ENCODE assay signal across 9 mouse cellular contexts in genomic region chr12:80150624-80151023, GRCm38 (mm10). TPM values are rescaled to one million over a fixed set of nuclear protein-coding genes. Genes with fewer than 3 reads are reported as not detected.
DNase-seq lines count a peak whose midpoint lies in the region; ATAC-seq and TF ChIP-seq lines count a peak whose summit lies in the region.
"Had no signal": no experiment of that assay in that cellular context is flagged by ENCODE, and none has a peak within 500 bp of the region (broad histone marks: within the 10 kb centered on the region; RNA-seq: fewer than 3 reads in every experiment).

No protein-coding gene starts in this region.

- no peaks in the 10 kb centered on the region for H3K27me3 ChIP-seq in hindbrain, embryonic 10.5 days (ENCODE audit: insufficient read depth, poor library complexity, severe bottlenecking)
- H3K27me3 ChIP-seq in hindbrain, embryonic 14.5 days (ENCODE audit: control insufficient read depth, insufficient read depth, low read length) = no peaks in the 10 kb centered on the region
- no peaks in the 10 kb centered on the region for H3K27me3 ChIP-seq in intestine, postnatal 0 days (replicated peaks; ENCODE audit: control insufficient read depth, insufficient read depth, low read length)

- TF ChIP-seq CTCF in intestine, postnatal 0 days (IDR thresholded peaks at IDR 0.05; ENCODE audit: low read depth) = no peak

- H3K9ac ChIP-seq in hindbrain, embryonic 14.5 days = no peak overlapping the region
- no peak overlapping the region for H3K9ac ChIP-seq in intestine, postnatal 0 days (ENCODE audit: low read depth, low read length)

- H3K36me3 ChIP-seq in hindbrain, embryonic 10.5 days = no peaks in the 10 kb centered on the region
- H3K36me3 ChIP-seq in hindbrain, embryonic 14.5 days (replicated peaks; ENCODE audit: control insufficient read depth, insufficient read depth) = no peaks in the 10 kb centered on the region
- H3K36me3 ChIP-seq in intestine, postnatal 0 days (ENCODE audit: control insufficient read depth, insufficient read depth) = no peaks in the 10 kb centered on the region

- 26% methylated on average over 8 of the region's 8 CpGs for WGBS in hindbrain, embryonic 10.5 days
- WGBS in hindbrain, embryonic 14.5 days = 23% methylated on average over 8 of the region's 8 CpGs
- WGBS in intestine, postnatal 0 days = 32% methylated on average over 8 of the region's 8 CpGs

- H3K9me3 ChIP-seq in hindbrain, embryonic 10.5 days = peaks cover 3% of the 10 kb centered on the region
- H3K9me3 ChIP-seq in hindbrain, embryonic 14.5 days (ENCODE audit: control insufficient read depth, low read length) = no peaks in the 10 kb centered on the region
- no peaks in the 10 kb centered on the region for H3K9me3 ChIP-seq in intestine, postnatal 0 days (ENCODE audit: control insufficient read depth)

- H3K27ac ChIP-seq in hindbrain, embryonic 10.5 days = 0 out of 2 replicates have a peak overlapping the region, but pooled peaks have one; percentile 14
- no peak overlapping the region for H3K27ac ChIP-seq in hindbrain, embryonic 14.5 days
- H3K27ac ChIP-seq in intestine, postnatal 0 days (ENCODE audit: low read depth, low read length) = no peak overlapping the region
- H3K27ac ChIP-seq: macrophage had no signal

- no peak for ATAC-seq in hindbrain, embryonic 14.5 days (ENCODE audit: low FRiP score)
- no peak for ATAC-seq in intestine, postnatal 0 days

- no peak overlapping the region for H3K4me2 ChIP-seq in hindbrain, embryonic 14.5 days (replicated peaks)
- 0 out of 2 replicates have a peak overlapping the region, but pooled peaks have one; percentile 27 for H3K4me2 ChIP-seq in intestine, postnatal 0 days (replicated peaks; ENCODE audit: low read depth)

- peaks cover 23% of the 10 kb centered on the region for H3K4me1 ChIP-seq in hindbrain, embryonic 10.5 days (replicated peaks)
- no peaks in the 10 kb centered on the region for H3K4me1 ChIP-seq in hindbrain, embryonic 14.5 days (replicated peaks; ENCODE audit: control insufficient read depth, insufficient read depth, low read length)
- no peaks in the 10 kb centered on the region; the same call in 1 of the 2 replicates for H3K4me1 ChIP-seq in intestine, postnatal 0 days (replicated peaks; ENCODE audit: control insufficient read depth, insufficient read depth, low read length)

- no peak overlapping the region for H3K4me3 ChIP-seq in hindbrain, embryonic 10.5 days
- H3K4me3 ChIP-seq in hindbrain, embryonic 14.5 days (replicated peaks; ENCODE audit: low read length) = no peak overlapping the region
- no peak overlapping the region for H3K4me3 ChIP-seq in intestine, postnatal 0 days (ENCODE audit: low read depth, low read length)

- DNase-seq in hindbrain, embryonic 10.5 days (ENCODE audit: low spot score) = peak; percentile 66
- no peak for DNase-seq in hindbrain, embryonic 14.5 days (ENCODE audit: low spot score)
- peak; percentile 54 to 59 for DNase-seq in adrenal gland, postnatal 36 days
- DNase-seq in lung, postnatal 14 days = peak; percentile 58
- DNase-seq in frontal cortex, postnatal 25 days (ENCODE audit: low spot score in 2 of 2) = no peak
- DNase-seq in ovary, adult 18-20 months (ENCODE audit: low spot score) = no peak
- DNase-seq in layer of hippocampus, adult 11-12 months (ENCODE audit: low spot score) = no peak

RNA-seq across cellular contexts. Expression of gene Zfp36l1, which starts 37.8 kb away (rescaled TPM):
- polyA plus RNA-seq in hindbrain, embryonic 10.5 days (2016; fragmentation: Nextera tagmentation; extraction: Ambion mirVana) = 106 and 117 TPM in 2 replicates
- polyA plus RNA-seq in hindbrain, embryonic 14.5 days (2014; fragmentation: Nextera tagmentation; extraction: Ambion mirVana) = 47.7 and 48.8 TPM in 2 replicates
- total RNA-seq in adrenal gland, postnatal 36 days (2021) = 100 to 1,000 TPM; 230 to 283 TPM
- polyA plus RNA-seq in intestine, postnatal 0 days (2015; fragmentation: Nextera tagmentation; extraction: Ambion mirVana) = 77.9 and 80.7 TPM in 2 replicates

Comparison
In these comparisons a context has a peak if more than half of its experiments do, and no peak if none do; other contexts are left out.
1. DNase-seq: peak in hindbrain, embryonic 10.5 days (single experiment), adrenal gland, postnatal 36 days (2 of 2) and lung, postnatal 14 days (single experiment); none in hindbrain, embryonic 14.5 days (single experiment), frontal cortex, postnatal 25 days (0 of 2), ovary, adult 18-20 months (single experiment) and layer of hippocampus, adult 11-12 months (single experiment).